Mouse (Mus musculus): Measurements from ENCODE around the gene Igfbp7.

DNA sequence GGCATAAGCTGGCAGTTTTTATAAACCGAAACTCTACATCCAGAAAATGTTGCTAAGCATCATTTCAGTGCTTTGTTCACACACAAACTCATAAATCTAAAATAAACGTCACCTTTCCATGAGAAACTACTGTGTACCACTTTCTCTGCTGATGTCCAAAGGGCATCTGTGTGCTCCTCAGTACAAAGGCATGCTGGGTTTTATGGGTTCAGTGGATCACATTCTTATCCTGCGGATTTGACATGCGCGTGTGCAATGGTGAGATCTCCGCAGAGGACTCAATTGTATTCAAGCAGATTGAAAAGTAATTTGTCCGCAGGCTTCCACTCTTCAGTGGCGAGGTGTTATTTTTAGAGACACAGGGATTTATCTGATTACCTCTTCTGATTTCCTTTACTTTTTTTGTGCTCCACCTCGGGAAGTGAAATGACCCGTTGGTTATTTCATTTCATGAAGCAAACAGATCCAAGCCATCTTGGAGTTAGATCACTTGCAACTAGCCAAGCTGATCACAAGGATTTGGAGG is 14.7 kb downstream of the Igfbp7 start:
- TF ChIP-seq EP300 (IDR thresholded peaks at IDR 0.05) (no peak), CTCF (IDR thresholded peaks at IDR 0.05) (no peak)
